Mouse (Mus musculus) inflammation-experienced regulatory T-cells, adult 6 months (primary cell): ENCODE measurements around the gene Klra8. TPM values are rescaled to one million over a fixed set of nuclear protein-coding genes. Genes with fewer than 3 reads are reported as not detected.
"Not testable (repeated sequence)": the region's sequence is repeated elsewhere in the genome, so short reads cannot be mapped to it uniquely, and the experiment has no call there.

Source experiments
- ATAC-seq: one replicate; pipeline ENCODE4 v1.8.0; 2017
- polyA plus RNA-seq, 3 experiments: library from polyadenylated mRNA; unstranded; fragments of 100-300 nt; shearing (Covaris generic); gene quantifications; one replicate each; pipeline ENCODE4 v1.2.1; 2017

Klra8 gene
- polyA plus RNA-seq = not detected

DNA sequence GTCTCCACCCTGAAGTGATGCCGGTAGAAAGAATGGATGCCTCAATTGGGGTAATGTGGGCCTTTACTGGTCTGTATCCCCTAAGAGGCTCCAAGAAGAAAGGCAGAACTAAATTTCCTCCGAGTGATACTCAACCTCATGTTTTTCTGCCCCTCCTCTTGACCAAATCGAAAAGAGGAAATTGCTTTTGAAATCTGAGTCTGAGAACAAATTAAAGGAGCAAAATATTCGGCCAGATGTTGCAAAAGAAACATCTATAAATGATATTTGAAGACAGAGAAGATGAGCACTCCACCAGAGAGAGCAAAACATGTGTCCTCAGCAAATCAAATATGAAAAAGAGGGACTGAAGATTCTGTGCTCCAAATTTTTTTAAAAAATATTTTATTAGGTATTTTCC lies at the start of gene Klra8:
Gene Klra8 (minus strand): TSS at position 101 of the 400 bp plus-strand sequence.
- ATAC-seq = not testable (repeated sequence)

DNA sequence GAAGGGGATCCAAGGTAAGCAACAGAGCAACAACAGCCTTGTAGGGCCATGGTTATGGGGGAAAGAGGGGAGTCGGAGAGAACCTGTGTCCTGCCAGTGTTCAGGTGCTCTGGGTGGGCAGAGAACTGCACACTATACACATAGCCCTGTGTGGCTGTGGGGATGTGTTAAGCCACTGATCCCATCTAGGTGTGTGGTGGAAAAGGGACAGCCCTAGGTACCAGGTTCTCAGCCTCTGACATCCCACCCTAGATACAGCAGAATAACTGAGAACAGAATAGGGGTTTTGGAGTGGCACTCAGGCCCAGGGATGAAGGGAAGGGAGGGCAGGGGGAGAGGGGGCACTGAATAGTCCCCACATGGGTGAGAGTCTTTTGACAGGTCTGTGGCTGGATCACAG lies 19.2 kb downstream of the Klra8 start:
- no peak for ATAC-seq

GRCm38 (mm10) chr6:130102743-130103142 lies 27.0 kb downstream of the Klra8 start:
- not testable (repeated sequence) for ATAC-seq

DNA sequence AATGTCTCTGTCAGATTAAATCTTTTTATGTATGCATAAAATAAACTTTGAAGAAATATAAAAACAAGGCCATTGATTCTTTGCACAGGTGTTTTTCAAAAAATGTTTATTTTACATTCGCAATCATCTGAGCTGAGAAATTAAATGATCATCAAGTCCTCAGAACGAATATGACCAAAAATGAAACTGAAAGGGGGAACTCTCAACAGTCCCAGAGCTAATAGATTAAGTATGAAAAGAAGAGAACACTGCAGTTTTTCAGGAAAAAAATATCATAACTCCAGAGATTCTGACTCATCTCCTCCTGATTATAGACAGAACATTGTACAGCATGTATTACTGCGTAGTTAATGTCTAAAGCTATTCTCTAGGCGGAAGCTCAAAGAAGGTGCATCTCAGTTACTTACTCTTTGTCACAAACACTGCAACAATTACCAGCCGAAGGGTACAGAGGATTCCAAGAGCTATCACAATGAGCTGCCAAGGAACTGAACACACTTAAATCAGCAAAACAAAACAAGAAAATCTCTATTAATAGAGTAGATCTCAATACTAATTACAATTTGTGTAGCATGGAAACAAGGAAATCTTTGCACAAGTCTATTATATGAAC lies 37.3 kb downstream of the Klra8 start:
- peak; percentile 25 for ATAC-seq

GRCm38 (mm10) chr6:130067171-130067570 lies 62.5 kb downstream of the Klra8 start, which contains the start of gene Klra4:
TSS of gene Klra4 (minus strand) at chr6:130067271.
- ATAC-seq = not testable (repeated sequence)

Other genes starting within 250 kb of the Klra8 start
- not detected for gene Klra5, start 212.2 kb downstream of the Klra8 start, polyA plus RNA-seq
- gene Klra6, start 102.9 kb downstream of the Klra8 start, polyA plus RNA-seq = not detected
- not detected for gene Klra4, start 62.6 kb downstream of the Klra8 start, polyA plus RNA-seq
- gene Klra9, start 63.2 kb upstream of the Klra8 start, polyA plus RNA-seq = not detected
- gene Klra7, start 103.4 kb upstream of the Klra8 start, polyA plus RNA-seq = not detected
- gene Klra10, start 152.0 kb upstream of the Klra8 start, polyA plus RNA-seq = not detected
- 1 to 10 TPM in 1 of 3 experiments, not detected in 2; 1.2 TPM for gene Klra3, start 207.7 kb upstream of the Klra8 start, polyA plus RNA-seq